8 mouse cellular contexts compared by ENCODE assay signal in genomic region chr5:75977441-75978373, GRCm38 (mm10). TPM values are rescaled to one million over a fixed set of nuclear protein-coding genes. Genes with fewer than 3 reads are reported as not detected.
A peak's percentile ranks its signal among the peaks of the same experiment; 100 is the strongest.
DNase-seq lines count a peak whose midpoint lies in the region; ATAC-seq and TF ChIP-seq lines count a peak whose summit lies in the region.

No protein-coding gene starts in this region.

- ATAC-seq in forebrain, embryonic 15.5 days (replicated peaks), result peak; percentile 85
- ATAC-seq in kidney, postnatal 0 days (replicated peaks; ENCODE audit: low FRiP score, low read depth), result peak; percentile 74
- ATAC-seq in granulocyte monocyte progenitor cell, adult 5-6 weeks (replicated peaks; ENCODE audit: poor library complexity, severe bottlenecking), result no peak; the same call in 1 of the 2 replicates

- peak overlapping the region; percentile 40 for H3K27ac ChIP-seq in left cerebral cortex, adult 2 months
- H3K27ac ChIP-seq in forebrain, embryonic 15.5 days (replicated peaks), result no peak overlapping the region
- H3K27ac ChIP-seq in kidney, postnatal 0 days, result peak overlapping the region; percentile 82
- H3K27ac ChIP-seq in small intestine, adult 2 months (ENCODE audit: insufficient read depth, low read depth, low read length), result peak overlapping the region; percentile 51

- under 1% methylated on average over 54 of the region's 54 CpGs for WGBS in forebrain, embryonic 15.5 days
- 1% methylated on average over 53 of the region's 54 CpGs for WGBS in kidney, postnatal 0 days
- WGBS in small intestine, adult 2 months, result 5% methylated on average over 54 of the region's 54 CpGs

- intact Hi-C loops in left cerebral cortex, adult 2 months (cut with DNase I), result loop anchor here (5.0 kb wide), 1 partner anchor 105 kb away; no protein-coding TSS in a partner anchor

- H3K4me2 ChIP-seq in forebrain, embryonic 15.5 days (replicated peaks), result peak overlapping the region; percentile 96
- H3K4me2 ChIP-seq in kidney, postnatal 0 days (ENCODE audit: low read length), result peak overlapping the region; percentile 97

- DNase-seq in left cerebral cortex, adult 2 months (ENCODE audit: extremely low spot score in 1 of 2, low spot score in 2 of 2), result peak; percentile 13 to 30
- DNase-seq in left cerebral cortex, adult 9 months (ENCODE audit: low spot score in 2 of 2), result no peak
- DNase-seq in cerebellum, postnatal 36 days, result peak; percentile 12 to 24
- DNase-seq in kidney, postnatal 0 days (ENCODE audit: low spot score), result peak; percentile 14

- no peak for TF ChIP-seq CTCF in left cerebral cortex, adult 2 months (IDR thresholded peaks at IDR 0.05)
- no peak for TF ChIP-seq CTCF in kidney, postnatal 0 days (IDR thresholded peaks at IDR 0.05; ENCODE audit: low read depth)
- TF ChIP-seq CTCF in small intestine, adult 2 months (IDR thresholded peaks at IDR 0.05; ENCODE audit: extremely low read depth, insufficient read length, insufficient replicate concordance, low read depth, low read length), result no peak

- H3K27me3 ChIP-seq in forebrain, embryonic 15.5 days, result peaks cover 55% of the 10 kb centered on the region
- H3K27me3 ChIP-seq in kidney, postnatal 0 days (ENCODE audit: insufficient read depth, low read length), result peaks cover 6% of the 10 kb centered on the region; the same call in 1 of the 2 replicates
- H3K27me3 ChIP-seq in megakaryocyte, embryonic 14.5 days (replicated peaks), result peaks cover 37% of the 10 kb centered on the region
- peaks cover 35% of the 10 kb centered on the region for H3K27me3 ChIP-seq in small intestine, adult 2 months (ENCODE audit: control insufficient read depth, insufficient read depth, low read length)

- peak overlapping the region; percentile 43 for H3K9ac ChIP-seq in forebrain, embryonic 15.5 days (replicated peaks)
- H3K9ac ChIP-seq in kidney, postnatal 0 days (ENCODE audit: low read depth, low read length), result peak overlapping the region; percentile 70

- H3K9me3 ChIP-seq in forebrain, embryonic 15.5 days, result no peaks in the 10 kb centered on the region
- no peaks in the 10 kb centered on the region for H3K9me3 ChIP-seq in kidney, postnatal 0 days (replicated peaks; ENCODE audit: low read length)
- H3K9me3 ChIP-seq in megakaryocyte, embryonic 14.5 days, result peaks cover 9% of the 10 kb centered on the region

- no peaks in the 10 kb centered on the region for H3K36me3 ChIP-seq in forebrain, embryonic 15.5 days
- no peaks in the 10 kb centered on the region for H3K36me3 ChIP-seq in kidney, postnatal 0 days (ENCODE audit: insufficient read depth, low read length)
- H3K36me3 ChIP-seq in megakaryocyte, embryonic 14.5 days (replicated peaks; ENCODE audit: low read length), result peaks cover 6% of the 10 kb centered on the region
- no peaks in the 10 kb centered on the region for H3K36me3 ChIP-seq in small intestine, adult 2 months (ENCODE audit: control insufficient read depth, insufficient read depth, low read length)

- H3K4me1 ChIP-seq in forebrain, embryonic 15.5 days, result peaks cover 21% of the 10 kb centered on the region
- H3K4me1 ChIP-seq in kidney, postnatal 0 days (replicated peaks; ENCODE audit: insufficient read depth, low read length), result no peaks in the 10 kb centered on the region; the same call in 1 of the 2 replicates
- peaks cover 60% of the 10 kb centered on the region for H3K4me1 ChIP-seq in megakaryocyte, embryonic 14.5 days
- H3K4me1 ChIP-seq in small intestine, adult 2 months (ENCODE audit: control insufficient read depth, insufficient read depth, insufficient read length, low read length), result peaks cover 5% of the 10 kb centered on the region

- peak overlapping the region; percentile 68 for H3K4me3 ChIP-seq in left cerebral cortex, adult 2 months
- peak overlapping the region; percentile 53 for H3K4me3 ChIP-seq in forebrain, embryonic 15.5 days
- peak overlapping the region; percentile 71 for H3K4me3 ChIP-seq in kidney, postnatal 0 days (replicated peaks; ENCODE audit: low read depth, low read length)
- H3K4me3 ChIP-seq in megakaryocyte, embryonic 14.5 days (replicated peaks), result peak overlapping the region; percentile 94
- H3K4me3 ChIP-seq in small intestine, adult 2 months (ENCODE audit: low read depth, low read length), result peak overlapping the region; percentile 59

- peak; percentile 34; the same call in 1 of the 2 replicates for TF ChIP-seq POLR2A in small intestine, adult 2 months (IDR thresholded peaks at IDR 0.05; ENCODE audit: low read depth, low read length)

RNA-seq across cellular contexts. Expression of gene Kdr, which starts 0.6 kb away (rescaled TPM):
- total RNA-seq in left cerebral cortex, adult 2 months (2021), result 1 to 10 TPM; 4.6 to 6.2 TPM
- 20.1 and 20.2 TPM in 2 replicates for polyA plus RNA-seq in forebrain, embryonic 15.5 days (2015; fragmentation: Nextera tagmentation; extraction: Ambion mirVana)
- 19.6 and 21.9 TPM in 2 replicates for polyA plus RNA-seq in kidney, postnatal 0 days (2015; fragmentation: Nextera tagmentation; extraction: Ambion mirVana)
- 0.45 TPM in 1 of 2 replicates, not detected in the other for polyA plus RNA-seq in megakaryocyte, embryonic 14.5 days (2012; ENCODE audit: insufficient read depth, low replicate concordance)
- 2.8 and 4.5 TPM in 2 replicates for polyA plus RNA-seq in small intestine, adult 2 months (2012; rRNA removed)
- not detected in 2 replicates for total RNA-seq in granulocyte monocyte progenitor cell, adult 5-6 weeks (2014; fragmentation: Nextera tagmentation)
- total RNA-seq in granulocyte monocyte progenitor cell, adult 5-6 weeks (2017), result 0.15 TPM in 1 of 2 replicates, not detected in the other

Comparison
In these comparisons a context has a peak if more than half of its experiments do, and no peak if none do; other contexts are left out.
1. DNase-seq: peak in left cerebral cortex, adult 2 months (2 of 2), cerebellum, postnatal 36 days (2 of 2) and kidney, postnatal 0 days (single experiment); none in left cerebral cortex, adult 9 months (0 of 2).
2. Peak in every context shown above with its lines, with median percentiles within 50 percentile points of each other: H3K4me3 ChIP-seq.